Mouse (Mus musculus): ENCODE measurements around the gene Trim47. TPM values are rescaled to one million over a fixed set of nuclear protein-coding genes. Genes with fewer than 3 reads are reported as not detected.

Gene Trim47
- total RNA-seq (2021): 1 to 10 TPM; 7.3 to 7.9 TPM
- long read RNA-seq, experiment 1, transcript Trim47-202 (6 exons, 2,192 nt): major isoform, 17 of 31 reads
- long read RNA-seq, experiment 1, transcript Trim47-201 (6 exons, 2,204 nt): minor isoform, 5 of 31 reads
- long read RNA-seq, experiment 1, partial matches to known transcripts: 1 of 31 reads
- long read RNA-seq, experiment 1, other reads (novel, unspliced or antisense): 6 of 31 reads
- long read RNA-seq, experiment 2, partial matches to known transcripts: 0 of 9 reads
- long read RNA-seq, experiment 2, other reads (novel, unspliced or antisense): 5 of 9 reads

DNA sequence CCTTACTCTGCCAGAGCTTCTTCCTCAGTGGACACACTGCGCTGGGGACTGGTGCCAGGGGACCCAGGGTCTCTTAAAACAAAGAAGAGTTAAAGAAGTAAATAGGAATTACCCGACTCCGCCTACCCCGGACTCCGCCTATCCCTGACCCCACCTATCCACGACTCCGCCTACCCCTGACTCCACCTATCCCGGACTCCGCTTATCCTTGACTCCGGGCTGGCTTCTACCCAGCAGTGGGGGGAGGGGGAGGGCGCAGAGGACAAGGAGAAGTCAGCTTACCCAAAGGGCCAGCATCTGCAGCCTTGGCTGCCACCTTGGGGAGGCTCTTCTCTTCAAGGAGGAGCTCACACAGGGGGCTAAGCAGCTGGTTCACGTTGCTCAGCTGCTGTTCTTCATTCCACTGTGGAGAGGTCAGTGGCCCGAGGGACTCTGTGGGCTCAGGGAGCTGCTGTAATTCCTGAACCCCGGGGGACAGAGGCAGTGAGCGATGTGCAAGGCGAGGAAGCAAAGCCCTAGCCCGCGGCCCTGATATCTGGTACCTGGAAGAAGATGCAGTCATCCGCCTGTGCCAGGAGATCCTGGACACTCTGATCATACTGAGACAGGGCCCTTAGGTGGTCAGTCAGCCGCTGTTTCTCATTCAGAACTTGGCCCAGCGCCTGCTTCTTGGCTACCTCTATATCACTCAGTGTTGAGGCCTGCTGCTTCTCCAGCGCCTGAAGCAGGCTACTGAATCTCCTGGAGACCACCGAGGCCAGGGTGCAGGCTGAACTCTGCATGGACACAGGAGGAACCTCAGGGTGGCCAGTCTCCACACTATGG lies at the start of gene Trim47:
Gene Trim47, minus strand, starts transcription at position 55 of the 825 bp plus-strand sequence.
- DNase-seq (ENCODE audit: low spot score in 2 of 2): no peak

DNA sequence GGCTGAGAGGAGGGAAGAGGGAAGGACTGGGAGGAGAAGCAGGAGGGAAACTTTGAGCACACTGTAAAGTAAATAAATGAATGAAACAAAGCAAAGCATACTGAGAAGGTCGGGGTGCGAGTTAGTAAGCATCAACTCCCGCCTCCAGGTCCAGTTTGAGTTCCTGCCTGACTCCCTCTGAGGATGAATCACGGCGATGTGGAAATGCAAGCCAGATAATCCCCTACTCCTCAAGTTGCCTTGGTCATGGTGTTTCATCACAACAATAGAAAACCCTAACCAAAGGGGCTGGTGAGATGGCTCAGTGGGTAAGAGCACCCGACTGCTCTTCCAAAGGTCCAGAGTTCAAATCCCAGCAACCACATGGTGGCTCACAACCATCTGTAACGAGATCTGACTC lies 49.0 kb upstream of the Trim47 start:
- DNase-seq (ENCODE audit: low spot score in 2 of 2): no peak

DNA sequence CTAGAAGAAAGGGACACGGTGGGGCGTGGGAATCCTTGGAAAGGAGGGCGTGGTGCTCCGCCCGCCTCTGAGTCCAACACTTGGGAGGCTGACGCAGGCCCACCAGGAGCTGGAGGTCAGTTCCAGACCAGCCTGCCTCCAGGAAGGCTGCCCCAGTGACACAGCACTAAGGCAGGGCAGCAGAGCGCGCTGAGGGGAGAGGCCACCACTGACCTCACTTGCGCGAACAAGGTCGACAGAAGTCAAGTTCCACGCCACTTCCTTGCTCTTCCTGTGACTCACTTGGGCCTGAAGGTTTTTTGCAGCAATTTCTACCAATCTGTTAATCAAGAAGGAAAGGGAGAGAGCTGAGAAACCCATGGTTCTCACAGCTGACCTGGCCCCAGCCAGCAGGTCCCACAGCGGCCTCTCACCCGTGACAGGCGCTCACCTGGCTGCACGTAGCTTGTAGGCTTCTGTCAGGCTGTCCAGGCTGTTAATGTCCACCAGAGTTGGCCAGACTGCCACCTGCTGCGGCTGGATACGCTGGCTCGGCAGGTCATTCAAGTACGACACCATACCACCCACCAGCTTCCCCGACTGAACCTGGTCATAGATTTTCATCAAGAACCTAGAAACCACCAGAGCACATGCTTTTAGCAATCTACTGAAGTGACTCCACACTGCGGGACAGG lies 47.9 kb upstream of the Trim47 start:
- no peak for DNase-seq (ENCODE audit: low spot score in 2 of 2)

DNA sequence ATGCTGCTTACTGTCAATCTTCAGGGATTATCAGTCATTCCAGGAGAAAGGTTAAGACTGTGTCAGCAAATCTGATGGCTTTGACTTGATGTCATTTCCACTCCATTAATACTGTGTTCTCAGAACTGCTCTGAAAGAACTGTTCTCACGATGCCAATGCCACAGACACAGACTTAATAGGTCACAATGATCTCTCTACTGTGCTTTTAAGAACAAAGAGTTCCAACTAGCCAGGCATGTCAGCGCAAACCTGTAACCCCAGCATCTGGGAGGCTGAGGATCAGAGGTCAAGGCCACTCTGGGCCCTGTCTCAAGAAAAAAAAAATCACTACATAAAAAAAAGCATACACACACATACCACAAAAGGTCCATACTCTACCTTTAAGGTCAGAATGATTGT lies 44.9 kb upstream of the Trim47 start:
- DNase-seq (ENCODE audit: low spot score in 2 of 2): no peak

DNA sequence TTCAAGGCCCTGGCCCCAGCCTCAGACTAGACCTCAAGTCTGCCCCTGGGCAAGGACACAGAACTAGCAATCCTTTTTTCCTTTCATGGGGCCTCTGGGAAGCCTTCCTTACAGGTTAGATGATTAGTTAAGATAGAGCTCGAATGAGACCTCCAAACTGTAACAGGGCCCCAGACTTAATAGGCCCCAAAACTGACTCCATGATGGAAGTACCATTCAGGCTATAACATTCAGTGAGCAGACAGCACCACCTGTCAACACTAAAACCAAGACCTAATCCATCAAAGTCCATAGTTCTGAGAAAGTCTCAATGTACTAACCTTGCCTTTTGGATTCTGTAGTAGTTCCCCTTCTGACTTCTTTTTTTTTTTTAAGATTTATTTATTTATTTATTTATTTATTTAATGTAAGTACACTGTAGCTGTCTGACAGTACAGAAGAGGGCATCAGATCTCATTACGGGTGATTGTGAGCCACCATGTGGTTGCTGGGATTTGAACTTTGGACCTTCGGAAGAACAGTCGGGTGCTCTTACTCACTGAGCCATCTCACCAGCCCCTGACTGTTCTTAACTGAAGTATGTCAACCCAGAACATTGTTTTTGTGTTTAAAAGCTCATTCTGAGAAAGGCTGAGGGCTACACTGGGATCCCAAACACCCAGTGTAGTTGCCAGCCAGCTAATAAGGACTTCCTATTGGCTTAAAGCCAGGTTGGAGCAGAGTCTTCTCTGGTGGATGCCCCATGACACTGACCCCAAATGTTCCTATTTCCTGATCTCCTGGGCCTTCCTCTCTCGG lies 43.2 kb upstream of the Trim47 start:
- DNase-seq (ENCODE audit: low spot score in 2 of 2): no peak

DNA sequence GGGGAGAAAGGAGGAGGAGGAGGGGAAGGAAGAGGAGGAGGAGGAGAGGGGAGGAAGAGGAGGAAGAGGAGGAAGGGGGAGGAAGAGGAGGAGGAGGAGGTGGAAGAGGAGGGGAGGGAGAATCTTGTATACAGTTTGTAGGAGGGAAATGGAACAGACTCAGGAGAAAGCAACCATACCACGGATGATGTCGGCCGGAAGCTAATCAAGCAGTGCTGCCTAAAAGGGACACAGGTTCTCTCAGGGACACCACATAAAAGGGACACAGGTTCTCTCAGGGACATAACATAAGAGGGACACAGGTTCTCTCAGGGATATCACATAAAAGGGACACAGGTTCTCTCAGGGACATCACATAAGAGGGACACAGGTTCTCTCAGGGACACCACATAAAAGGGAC lies 42.2 kb upstream of the Trim47 start:
- DNase-seq (ENCODE audit: low spot score in 2 of 2): no peak

DNA sequence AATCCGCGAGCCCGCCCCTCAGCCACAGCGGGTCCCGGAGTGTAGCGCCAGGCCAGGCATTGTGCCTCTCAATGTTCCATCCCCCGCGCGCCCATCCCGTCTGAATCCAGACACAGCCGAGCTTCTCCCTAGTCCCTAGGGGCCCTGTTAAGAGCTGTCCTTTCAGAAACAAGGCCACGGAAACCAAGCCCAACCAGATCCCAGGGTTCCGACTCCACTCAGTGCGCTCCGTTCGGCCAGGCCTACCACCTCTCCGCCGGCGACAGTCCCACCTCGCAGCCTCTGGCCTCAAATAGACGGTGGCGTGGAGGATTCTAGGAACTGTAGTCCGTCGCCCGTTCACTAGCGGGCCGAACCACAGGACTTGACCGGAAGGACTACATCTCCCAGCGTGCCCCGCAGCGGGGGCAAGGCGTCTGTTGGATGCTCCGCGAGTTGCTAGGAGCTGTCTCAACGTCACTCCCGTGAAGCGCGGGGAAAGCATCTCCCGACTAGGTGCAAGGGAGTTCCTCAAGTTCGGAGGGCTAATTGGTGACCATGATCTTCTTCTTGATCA lies 41.0 kb upstream of the Trim47 start, which contains the start of gene Fbf1:
Gene Fbf1, minus strand, starts transcription at position 283 of the 556 bp plus-strand sequence.
- DNase-seq (ENCODE audit: low spot score in 2 of 2): peak; percentile 98 to 99

DNA sequence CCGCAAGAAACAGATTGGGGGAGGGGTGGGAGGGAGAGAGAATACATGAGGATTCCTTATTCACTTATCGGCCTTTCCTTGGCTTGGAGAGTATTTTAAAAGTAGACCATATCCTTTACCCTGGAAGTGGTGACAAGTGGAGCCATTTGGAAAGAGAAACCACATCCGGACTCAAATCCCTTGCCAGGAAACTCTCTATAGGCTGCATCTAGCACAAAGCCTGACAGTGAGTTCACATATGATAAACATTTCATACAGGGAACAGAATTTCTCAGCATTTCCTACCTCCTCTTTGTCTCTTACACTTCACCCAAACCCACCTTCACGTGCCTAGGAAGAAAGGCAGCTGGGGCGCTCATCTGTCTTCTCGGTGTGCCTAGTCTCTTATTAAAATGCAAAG lies 40.2 kb upstream of the Trim47 start:
- no peak for DNase-seq (ENCODE audit: low spot score in 2 of 2)

DNA sequence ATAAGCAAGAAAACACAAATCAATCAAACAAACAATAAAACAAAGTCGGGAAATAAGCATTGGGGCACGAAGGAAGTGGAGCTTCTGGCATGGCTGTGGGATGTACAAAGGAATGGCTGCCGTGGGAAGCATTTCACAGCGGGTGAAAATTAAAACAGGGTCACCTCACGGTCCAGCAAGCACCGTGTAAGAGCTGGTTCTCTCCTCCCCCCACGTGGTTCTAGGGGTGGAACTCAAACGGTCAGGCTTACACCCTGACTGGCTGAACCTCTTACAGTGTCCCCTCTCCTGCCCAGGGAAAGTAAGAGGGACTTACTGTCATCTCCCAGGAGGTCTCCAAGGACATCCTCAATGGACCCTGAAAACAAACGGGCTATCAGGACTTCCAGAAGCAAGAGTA lies 36.0 kb upstream of the Trim47 start:
- no peak for DNase-seq (ENCODE audit: low spot score in 2 of 2)

DNA sequence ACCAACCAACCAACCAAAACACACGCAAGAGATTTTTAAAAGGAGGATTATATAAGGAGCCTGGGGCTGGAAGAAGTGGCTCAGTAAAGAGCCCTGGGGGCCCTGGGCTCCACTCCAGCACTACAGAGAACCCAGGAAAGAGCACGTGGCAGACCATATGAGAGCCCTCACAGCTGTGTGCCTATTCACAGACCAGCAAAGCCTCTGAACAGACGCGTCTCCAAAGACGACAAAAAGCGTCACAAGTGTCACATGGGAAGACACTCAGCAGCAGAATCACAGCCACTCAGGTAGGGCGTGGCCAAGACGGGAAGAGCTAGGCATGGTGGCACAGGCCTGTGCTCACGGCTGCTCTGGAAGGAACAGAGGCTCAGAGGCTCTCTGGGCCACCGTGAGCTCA lies 35.1 kb upstream of the Trim47 start:
- DNase-seq (ENCODE audit: low spot score in 2 of 2): peak; percentile 28 to 46

DNA sequence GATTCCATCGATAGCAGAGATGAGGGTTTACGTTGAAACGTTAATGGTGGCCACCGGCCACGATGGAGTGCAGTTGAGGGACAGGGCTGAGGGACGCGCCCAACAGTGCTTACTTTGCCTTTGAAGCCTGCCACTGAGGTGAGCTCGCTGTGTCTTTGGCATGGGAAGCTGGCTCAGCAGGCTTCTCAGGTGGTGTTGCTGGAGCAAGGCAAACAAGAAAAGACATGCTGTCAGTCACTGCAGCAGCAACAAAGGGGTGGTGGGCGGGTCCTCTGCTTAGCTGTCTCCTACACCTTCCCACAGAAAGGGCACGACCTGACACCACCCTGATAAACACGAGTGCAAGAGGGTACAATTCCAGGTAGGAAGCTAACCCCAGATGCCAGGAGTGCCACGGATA lies 34.3 kb upstream of the Trim47 start:
- no peak for DNase-seq (ENCODE audit: low spot score in 2 of 2)

DNA sequence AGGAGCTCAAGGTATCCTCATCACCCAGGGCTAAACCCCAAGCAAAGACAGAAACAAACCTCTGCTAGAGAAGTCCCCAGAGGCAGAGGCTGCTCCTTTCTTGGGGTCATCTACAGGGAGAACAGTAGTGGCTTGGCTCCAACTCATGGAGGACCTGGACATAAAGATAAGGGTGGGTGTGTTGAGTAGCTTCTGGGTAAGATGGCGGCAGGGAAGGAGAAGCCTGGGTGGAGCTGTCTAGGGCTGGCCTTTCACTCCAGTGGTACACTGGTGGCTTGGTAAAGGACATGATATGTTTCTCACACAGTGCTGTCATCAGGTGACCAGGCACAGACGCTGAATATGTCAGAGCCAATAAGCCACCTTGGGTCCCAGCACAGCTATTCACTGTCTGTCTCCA lies 23.9 kb upstream of the Trim47 start:
- no peak for DNase-seq (ENCODE audit: low spot score in 2 of 2)

DNA sequence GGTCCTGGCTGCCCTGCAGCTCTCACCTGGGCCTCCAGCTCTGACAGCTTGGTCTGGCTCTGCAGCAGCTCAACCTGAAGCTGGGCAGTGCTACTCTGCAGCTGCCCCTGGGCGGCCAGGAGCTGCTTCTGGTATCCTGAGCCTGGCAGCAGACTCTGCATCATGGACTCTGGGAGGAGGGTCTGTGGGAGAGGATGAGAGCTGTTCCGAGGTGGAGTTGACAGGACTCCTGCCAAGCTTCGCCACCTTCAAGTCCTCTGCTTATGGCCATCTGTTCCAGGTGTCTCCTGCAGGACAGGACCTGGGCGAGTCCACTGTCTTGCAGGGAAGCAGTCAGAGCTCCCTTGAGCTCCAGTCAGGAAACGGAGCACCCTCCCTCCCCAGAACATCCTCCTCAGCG lies 22.3 kb upstream of the Trim47 start:
- DNase-seq (ENCODE audit: low spot score in 2 of 2): no peak

DNA sequence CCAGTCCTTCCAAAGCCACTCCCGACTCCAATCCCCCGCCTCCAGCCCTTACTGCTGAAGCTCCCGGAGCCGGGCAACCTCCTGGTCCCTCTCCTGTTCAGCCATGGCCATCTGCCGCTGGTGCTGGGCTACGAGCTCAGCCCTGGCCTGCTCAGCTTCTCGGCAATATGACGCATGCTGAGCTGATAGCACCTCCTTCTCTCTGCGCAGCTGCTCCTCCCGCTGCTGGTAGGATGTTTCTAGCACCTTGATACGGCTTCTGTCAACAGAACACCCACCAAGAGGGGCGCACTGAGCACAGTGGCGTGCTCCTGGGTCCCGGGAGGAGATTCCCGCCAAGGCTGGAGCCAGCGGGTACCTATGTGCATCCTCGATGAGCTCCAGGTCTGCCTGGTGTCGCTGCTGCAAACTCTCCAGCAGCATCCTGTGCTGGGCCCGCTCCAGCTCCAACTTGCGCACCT lies 21.8 kb upstream of the Trim47 start:
- DNase-seq (ENCODE audit: low spot score in 2 of 2): peak; percentile 62 to 74

DNA sequence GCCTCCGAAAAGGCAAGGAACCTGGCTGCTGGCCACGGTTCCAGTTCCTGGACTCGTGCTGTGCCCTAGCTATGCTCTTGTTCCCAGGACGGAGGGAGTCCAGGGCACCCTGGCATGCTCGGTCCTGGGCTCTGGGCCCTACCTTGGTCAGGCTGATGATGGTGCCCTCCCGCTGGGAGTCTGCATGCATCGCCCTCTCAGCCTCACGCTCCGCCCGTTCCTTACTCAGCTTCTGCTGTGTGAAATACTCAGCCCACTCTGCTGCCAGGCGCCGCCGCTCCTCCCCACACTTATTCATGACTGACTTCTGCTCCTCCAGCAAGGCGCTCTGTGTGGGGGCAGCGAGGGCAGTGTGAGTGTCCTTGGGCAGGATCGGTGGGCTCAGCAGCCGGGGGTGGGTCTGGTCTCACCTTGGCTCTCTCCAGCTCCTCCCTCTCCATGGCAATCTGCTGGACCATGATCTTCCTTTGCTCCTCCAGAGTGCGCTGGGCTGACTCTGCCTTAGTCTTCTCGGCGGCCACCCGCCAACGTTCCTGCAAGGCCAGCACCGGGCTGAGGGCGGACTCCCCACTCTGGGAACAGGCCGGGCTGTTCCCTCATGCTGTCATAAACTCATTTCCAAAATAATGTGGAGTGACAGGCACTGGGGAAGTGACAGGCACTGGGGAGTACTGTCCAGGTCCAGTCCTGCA lies 19.4 kb upstream of the Trim47 start:
- DNase-seq (ENCODE audit: low spot score in 2 of 2): peak; percentile 66 to 85

DNA sequence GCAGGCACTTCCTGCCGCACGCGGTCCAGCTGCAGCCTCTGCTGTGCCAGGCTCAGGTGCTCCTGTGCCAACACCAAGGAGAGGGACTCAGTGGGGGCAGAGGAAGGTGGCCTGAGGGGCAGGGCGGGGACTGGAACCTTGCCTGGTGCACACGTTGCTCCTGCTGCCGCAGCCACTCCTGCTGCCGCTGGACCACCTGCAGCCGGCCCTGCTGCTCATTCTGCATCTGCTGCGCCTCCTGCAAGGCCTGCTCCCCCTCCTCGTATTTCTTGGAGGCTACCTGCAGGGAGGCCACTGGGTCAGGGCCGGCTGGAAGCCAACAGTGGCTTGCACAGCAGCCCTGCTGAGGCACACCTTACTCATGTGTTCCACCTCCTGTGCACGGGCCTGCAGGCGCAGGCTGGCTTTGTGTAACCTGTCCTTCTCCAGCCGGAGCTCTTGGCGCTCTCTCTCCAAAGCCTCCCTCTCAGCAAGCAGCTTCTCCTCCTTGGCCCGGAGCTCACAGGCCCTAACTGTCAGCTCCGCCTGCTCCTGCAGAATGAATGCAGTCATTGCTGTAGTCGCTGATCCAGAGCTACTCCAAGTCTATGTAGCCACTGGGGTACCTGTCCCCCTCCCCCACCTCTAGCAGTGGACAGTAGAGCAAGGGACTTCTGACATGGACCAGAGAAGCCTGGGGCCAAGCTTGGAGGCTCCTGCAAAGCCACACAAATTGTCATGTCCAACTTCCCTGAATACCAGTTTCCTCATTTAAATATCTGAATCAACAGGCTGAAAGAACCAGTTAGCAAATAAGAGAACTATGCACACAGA lies 18.7 kb upstream of the Trim47 start:
- no peak for DNase-seq (ENCODE audit: low spot score in 2 of 2)

DNA sequence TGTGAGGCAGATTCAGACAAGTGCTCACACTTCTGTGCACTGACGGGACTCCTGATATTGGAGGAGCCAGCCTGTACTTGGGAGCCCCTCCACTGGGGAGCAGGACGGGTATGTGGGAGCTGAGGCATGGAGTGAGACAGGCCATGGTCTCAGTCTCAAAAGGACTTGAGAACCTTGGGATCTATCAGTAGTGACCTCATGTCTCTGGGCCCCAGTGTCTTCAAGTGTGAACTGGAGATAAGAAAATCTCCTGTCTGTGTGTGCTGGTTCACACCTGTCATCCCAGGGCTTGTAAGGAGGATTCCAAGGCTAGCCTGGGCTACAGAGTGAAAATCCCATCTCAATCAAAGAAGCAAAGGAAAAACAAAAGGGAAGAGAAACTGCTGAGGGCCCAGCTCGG lies 16.5 kb upstream of the Trim47 start:
- no peak for DNase-seq (ENCODE audit: low spot score in 2 of 2)

DNA sequence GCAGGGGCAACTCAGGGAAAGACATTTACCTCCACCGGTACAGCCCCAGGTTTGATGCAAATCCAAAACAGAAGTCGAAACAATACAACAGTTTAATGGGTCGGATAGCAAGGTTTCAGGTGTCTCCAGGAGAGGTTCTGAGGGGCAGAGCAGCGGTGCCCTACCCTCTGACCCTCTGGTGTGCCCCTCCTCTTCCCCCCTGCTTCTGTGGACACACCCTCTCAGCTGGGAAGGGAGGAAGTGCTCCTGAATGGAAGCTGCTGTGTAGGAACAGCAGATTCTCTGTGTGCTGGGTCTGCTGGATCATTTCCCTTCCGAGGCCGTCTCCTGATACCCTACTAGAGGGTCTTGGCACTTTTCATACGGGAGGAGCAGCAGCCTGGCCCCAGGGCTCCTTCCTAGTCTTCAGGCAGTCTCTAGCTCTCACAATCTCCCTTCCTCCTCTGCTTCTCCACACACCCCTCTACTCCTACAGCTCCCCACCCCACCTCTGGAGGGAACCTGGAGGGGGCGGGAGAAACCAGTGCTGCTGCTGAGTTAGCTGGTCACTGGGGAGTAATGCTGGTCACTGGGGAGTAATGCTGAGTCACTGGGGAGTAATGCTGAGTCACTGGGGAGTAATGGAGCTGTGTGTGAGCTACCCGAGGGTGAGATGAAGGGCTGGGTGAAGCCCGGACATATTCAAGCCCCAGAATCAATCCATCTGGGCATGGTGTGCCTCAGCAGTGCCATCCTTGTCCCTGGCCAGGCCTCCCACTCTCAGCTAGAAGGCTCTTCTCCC lies 15.4 kb upstream of the Trim47 start:
- no peak for DNase-seq (ENCODE audit: low spot score in 2 of 2)
